Mouse (Mus musculus) testis, adult 2 months (tissue): ENCODE measurements around the gene Tmem164. TPM values are rescaled to one million over a fixed set of nuclear protein-coding genes. Genes with fewer than 3 reads are reported as not detected.

Source experiments
- H3K27ac ChIP-seq: fragments of 200-500 bp; 2 replicates; pipeline ENCODE4 v1.5.1; 2012; ENCODE audit warnings: low read depth, low read length; ENCODE audit not compliant: control insufficient read depth, insufficient read depth
- H3K27me3 ChIP-seq: fragments of 200-500 bp; 2 replicates; pipeline ENCODE4 v1.6.1; 2012; ENCODE audit warnings: mild to moderate bottlenecking, low read length, moderate library complexity; ENCODE audit not compliant: control insufficient read depth, insufficient read depth
- H3K36me3 ChIP-seq: fragments of 200-500 bp; 2 replicates; pipeline ENCODE4 v1.6.1; 2012; ENCODE audit warnings: mild to moderate bottlenecking, low read length; ENCODE audit not compliant: control insufficient read depth, insufficient read depth
- H3K4me1 ChIP-seq: fragments of 200-500 bp; 2 replicates; pipeline ENCODE4 v1.6.1; 2012; ENCODE audit warnings: low read length; ENCODE audit not compliant: control insufficient read depth, insufficient read depth
- H3K4me3 ChIP-seq: fragments of 200-500 bp; 2 replicates; pipeline ENCODE4 v1.5.1; 2012; ENCODE audit warnings: low read depth, mild to moderate bottlenecking, low read length, moderate library complexity, mixed read lengths; ENCODE audit not compliant: control insufficient read depth
- CTCF ChIP-seq: fragments of 200-500 bp; IDR thresholded peaks from 2 replicates; pipeline ENCODE4 v1.5.1; 2012; ENCODE audit warnings: low read depth, mild to moderate bottlenecking, inconsistent platforms, low read length, moderate library complexity; ENCODE audit not compliant: control insufficient read depth, insufficient read depth, insufficient replicate concordance
- POLR2A ChIP-seq: fragments of 200-500 bp; IDR thresholded peaks from 2 replicates; pipeline ENCODE4 v1.6.1; 2012; ENCODE audit warnings: low read depth, mild to moderate bottlenecking, inconsistent platforms, low read length, moderate library complexity; ENCODE audit not compliant: control insufficient read depth
- polyA plus RNA-seq: library from polyadenylated mRNA; depleted of rRNA; stranded (reverse); fragments of >200 nt; gene quantifications from 2 replicates; pipeline ENCODE4 v1.2.3, GENCODE M21; 2012

Tmem164 gene
- polyA plus RNA-seq, 1 experiment, result 5.5 TPM

DNA sequence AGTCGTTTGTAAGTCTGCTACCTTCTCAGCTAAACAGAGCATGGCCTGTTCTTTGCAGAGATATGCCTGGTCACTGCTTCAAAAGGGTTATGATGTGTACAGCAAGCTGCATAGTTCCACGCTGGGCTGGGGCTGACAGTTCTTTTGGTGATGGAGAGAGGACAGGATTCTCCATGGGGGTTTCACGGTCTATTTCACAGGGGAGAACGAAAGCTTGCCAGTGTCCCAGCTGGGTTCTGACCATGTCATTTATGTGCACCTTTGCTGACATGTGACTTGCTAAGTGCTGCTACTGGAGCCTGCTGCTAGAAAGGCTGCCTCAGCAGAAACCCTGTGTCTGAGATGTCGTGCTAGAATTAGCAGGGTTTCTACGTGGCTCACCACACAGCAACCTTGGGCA lies 74.3 kb downstream of the Tmem164 start:
- Histone ChIP-seq H3K27me3 (no peaks in the 10 kb centered on the region), H3K4me1 (no peaks in the 10 kb centered on the region)
- TF ChIP-seq POLR2A (no peak), CTCF (no peak)

DNA sequence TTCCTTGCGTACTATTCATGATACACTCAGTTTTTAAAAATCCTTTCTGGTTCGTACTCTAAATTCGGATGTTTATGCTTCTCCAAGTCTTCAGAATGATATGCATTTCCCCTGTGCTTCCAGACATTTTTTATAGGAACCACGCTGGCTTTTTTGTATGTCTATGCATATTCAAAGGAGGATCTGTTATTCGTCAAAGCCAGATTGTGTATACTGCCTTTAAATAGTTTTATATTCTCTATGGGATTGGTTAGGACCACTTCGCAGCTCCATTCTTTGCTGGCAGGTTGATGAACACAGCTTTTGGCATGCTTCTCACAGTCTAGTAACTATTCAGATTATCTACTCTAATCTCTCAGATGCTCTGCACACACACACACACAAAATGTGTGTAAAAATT lies 79.2 kb downstream of the Tmem164 start:
- H3K36me3 ChIP-seq, result no peaks in the 10 kb centered on the region
- H3K27me3 ChIP-seq, result no peaks in the 10 kb centered on the region
- H3K4me1 ChIP-seq, result no peaks in the 10 kb centered on the region
- TF ChIP-seq POLR2A (no peak), CTCF (no peak)
- no peak overlapping the region for H3K27ac ChIP-seq
- no peak overlapping the region for H3K4me3 ChIP-seq

More for the DNA sequence above, 74.3 kb downstream of the Tmem164 start:
- Histone ChIP-seq H3K36me3 (no peaks in the 10 kb centered on the region), H3K27ac (no peak overlapping the region), H3K4me3 (no peak overlapping the region)

DNA sequence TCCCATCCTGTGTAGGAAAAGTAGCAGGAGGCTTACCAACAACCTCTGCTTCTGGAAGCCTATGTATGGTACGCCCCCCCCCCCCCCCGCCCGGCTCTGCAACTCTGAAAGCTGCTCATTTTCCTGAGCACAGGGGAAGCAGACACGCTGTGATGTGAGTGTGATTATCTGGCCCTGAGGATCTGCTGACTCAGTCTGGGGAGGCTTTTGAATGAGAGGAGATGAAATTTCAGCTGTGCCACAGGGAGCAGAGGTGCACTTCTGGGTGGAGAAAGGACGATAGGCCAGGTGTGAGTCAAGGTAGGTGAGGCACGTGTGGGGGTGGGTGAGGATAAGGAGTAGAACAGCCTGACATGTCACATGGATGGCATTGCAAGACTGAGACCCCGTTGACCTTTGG lies 82.1 kb downstream of the Tmem164 start:
- Histone ChIP-seq H3K27me3 (no peaks in the 10 kb centered on the region), H3K4me1 (no peaks in the 10 kb centered on the region), H3K36me3 (no peaks in the 10 kb centered on the region), H3K4me3 (no peak overlapping the region), H3K27ac (no peak overlapping the region)
- TF ChIP-seq POLR2A, result no peak
- no peak for TF ChIP-seq CTCF

DNA sequence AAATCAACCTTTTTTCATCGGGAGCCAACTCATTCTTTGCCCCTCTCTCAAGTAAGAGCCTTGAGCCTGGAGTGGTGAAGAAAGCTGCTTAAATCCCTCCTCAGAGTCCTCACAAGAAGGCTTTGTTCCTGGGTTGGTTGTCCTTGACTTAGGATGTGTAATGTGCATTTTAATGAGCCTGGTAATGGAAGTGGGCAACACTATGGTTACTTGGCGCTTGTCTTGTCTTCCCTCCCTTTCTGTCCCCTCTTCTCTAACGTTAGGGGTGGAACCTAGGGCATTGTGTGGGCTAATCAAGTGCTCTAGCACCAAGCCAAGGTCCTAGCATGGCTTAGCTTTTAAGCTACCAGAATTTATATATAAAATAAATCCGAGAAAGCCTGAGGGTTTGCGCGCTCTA lies 88.5 kb downstream of the Tmem164 start:
- no peaks in the 10 kb centered on the region for H3K4me1 ChIP-seq
- H3K4me3 ChIP-seq, result no peak overlapping the region
- no peak overlapping the region for H3K27ac ChIP-seq
- TF ChIP-seq POLR2A (no peak), CTCF (no peak)
- H3K36me3 ChIP-seq, result no peaks in the 10 kb centered on the region
- H3K27me3 ChIP-seq, result no peaks in the 10 kb centered on the region

DNA sequence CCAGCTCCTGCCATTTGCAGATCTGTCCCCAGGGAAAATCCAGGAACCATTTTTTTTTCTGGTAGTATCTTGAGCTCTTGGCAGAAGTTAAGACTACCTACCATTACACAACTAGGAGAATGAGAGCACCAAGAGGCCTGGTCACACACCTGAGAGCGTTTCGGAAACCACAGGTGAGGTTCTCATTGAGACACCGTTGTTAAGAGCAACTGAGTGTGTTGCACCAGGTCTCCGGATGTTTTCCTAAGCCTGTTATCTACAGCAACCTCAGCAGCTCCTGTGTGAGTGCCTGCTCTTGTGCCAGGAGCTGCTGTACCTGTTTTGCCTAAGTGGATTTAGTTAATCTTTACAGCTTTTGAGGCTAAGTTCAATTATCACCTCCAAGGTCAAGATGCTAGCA lies 92.5 kb downstream of the Tmem164 start:
- H3K27ac ChIP-seq, result no peak overlapping the region
- no peaks in the 10 kb centered on the region for H3K27me3 ChIP-seq
- H3K36me3 ChIP-seq, result no peaks in the 10 kb centered on the region
- H3K4me1 ChIP-seq, result no peaks in the 10 kb centered on the region
- H3K4me3 ChIP-seq, result no peak overlapping the region
- TF ChIP-seq POLR2A (no peak), CTCF (no peak)

DNA sequence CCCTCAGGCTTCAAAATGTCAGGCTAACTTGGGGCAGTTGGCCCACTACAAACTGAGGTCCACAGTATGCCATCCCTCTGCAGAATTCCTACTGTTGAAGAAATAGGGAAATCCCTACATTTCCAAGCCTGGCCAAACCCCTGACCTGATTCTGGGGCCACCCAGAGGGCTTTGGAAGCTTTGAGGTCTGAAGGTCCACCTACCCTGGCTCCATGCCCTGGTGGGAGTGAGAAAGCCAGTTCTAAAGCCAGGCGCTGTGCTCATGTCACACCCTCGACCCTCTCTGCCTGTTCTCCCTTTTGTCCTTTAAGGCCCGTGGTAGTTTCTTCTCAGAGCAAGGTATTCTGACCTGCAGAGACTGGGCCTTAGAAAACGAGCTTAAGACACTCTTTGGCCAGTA lies 94.9 kb downstream of the Tmem164 start:
- no peaks in the 10 kb centered on the region for H3K4me1 ChIP-seq
- no peaks in the 10 kb centered on the region for H3K27me3 ChIP-seq
- no peak overlapping the region for H3K27ac ChIP-seq
- H3K4me3 ChIP-seq, result no peak overlapping the region
- TF ChIP-seq POLR2A (no peak), CTCF (no peak)
- H3K36me3 ChIP-seq, result no peaks in the 10 kb centered on the region

DNA sequence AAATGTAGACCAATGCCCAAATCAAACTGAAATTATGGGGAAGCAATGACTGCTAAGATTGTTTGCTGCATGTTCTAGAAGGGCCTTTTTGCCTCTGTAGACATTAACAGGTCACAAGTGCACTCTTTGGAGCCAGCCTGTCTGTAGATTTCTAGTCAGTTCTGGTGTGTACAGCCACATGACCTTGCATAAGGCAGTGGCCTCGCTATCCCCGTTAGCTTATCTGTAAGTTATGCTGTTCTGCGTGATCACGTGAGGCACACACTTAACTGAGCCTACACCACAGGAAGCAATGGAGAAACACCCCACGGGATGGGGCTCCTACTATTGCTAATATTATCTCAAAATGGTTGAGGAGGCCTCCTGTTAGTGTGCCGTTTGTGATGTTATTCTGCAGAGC lies 97.4 kb downstream of the Tmem164 start:
- H3K27ac ChIP-seq, result no peak overlapping the region
- no peak overlapping the region for H3K4me3 ChIP-seq
- no peaks in the 10 kb centered on the region for H3K4me1 ChIP-seq
- no peak for TF ChIP-seq CTCF
- no peak for TF ChIP-seq POLR2A
- H3K27me3 ChIP-seq, result no peaks in the 10 kb centered on the region
- H3K36me3 ChIP-seq, result no peaks in the 10 kb centered on the region
